Mouse (Mus musculus) ES-Bruce4 (cell line): ENCODE data around the gene Sec14l1.

Experiments
- CTCF ChIP-seq: IDR thresholded peaks from one replicate; pipeline ENCODE4 v1.8.1; 2011; ENCODE audit warnings: low read depth, low read length
- EP300 ChIP-seq: IDR thresholded peaks from 2 replicates; pipeline ENCODE4 v1.6.1; 2011; ENCODE audit warnings: low read depth, low read length; ENCODE audit not compliant: insufficient read depth
- POLR2A ChIP-seq: IDR thresholded peaks from one replicate; pipeline ENCODE4 v1.8.1; 2011; ENCODE audit warnings: low read length; ENCODE audit not compliant: insufficient read depth

GRCm38 (mm10) chr11:117094646-117095045 lies 20.3 kb upstream of the Sec14l1 start:
- TF ChIP-seq EP300 (no peak), CTCF (no peak), POLR2A (no peak)
